Mouse (Mus musculus) ovary, adult 18-20 months (tissue): ENCODE results near the gene Klhdc9.
"Not testable (repeated sequence)": the region's sequence is repeated elsewhere in the genome, so short reads cannot be mapped to it uniquely, and the experiment has no call there.

ENCODE experiments used
- DNase-seq: peaks from one replicate; pipeline ENCODE4 v3.0.0; 2022; ENCODE audit warnings: low spot score, mixed read lengths

Gene Klhdc9

GRCm38 (mm10) chr1:171355812-171356340 lies 4.7 kb downstream of the Klhdc9 start:
- DNase-seq = no peak

GRCm38 (mm10) chr1:171349210-171349609 lies 11.4 kb downstream of the Klhdc9 start:
- no peak for DNase-seq

DNA sequence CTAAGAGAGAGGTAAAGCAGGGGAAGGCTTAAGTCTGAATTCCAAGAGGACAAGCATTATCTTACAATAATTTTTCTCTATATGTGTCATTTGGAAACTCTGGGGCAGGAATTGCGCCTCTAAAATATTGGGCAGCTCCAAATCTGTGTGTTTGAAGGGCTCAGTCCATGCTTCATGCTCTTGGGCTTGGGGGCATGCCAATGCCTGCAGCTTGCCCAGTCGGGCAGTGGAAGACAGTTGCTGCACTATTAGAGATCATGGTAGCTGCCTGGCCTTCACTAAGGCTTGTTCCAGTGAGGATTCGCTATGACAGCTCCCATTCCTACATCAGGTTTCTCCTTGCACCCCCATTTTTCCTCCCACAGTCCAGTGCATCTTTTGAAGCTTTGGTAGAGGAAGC lies 11.9 kb downstream of the Klhdc9 start:
- no peak for DNase-seq

DNA sequence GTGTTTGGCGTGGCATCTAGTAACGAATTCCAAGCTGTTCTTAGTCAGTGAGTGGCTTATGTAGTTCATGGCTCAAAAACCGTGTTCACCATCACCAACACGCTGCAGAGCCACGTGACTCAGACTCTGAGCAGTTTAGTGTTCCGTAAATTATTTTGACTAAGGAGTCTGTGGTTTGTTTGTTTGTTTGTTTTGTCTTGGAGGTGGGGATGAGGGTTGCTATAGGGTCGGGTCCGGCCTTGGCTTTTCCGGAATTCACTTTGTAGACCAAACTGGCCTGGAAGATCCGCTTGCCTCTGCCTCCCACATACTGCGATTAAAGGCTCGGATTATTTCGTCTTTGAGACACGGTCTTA lies 14.5 kb downstream of the Klhdc9 start:
- DNase-seq = no peak

GRCm38 (mm10) chr1:171345225-171346094 lies 15.1 kb downstream of the Klhdc9 start, which contains the start of the genes Nit1 and Pfdn2:
Gene Nit1 (minus strand): TSS chr1:171345646.
Gene Pfdn2 (plus strand): TSS chr1:171345670.
- DNase-seq = peak; percentile 85

- DNase-seq = no peak
Measured at GRCm38 (mm10) chr1:171344715-171345114, 15.9 kb downstream of the Klhdc9 start.

GRCm38 (mm10) chr1:171343922-171344677 lies 16.5 kb downstream of the Klhdc9 start:
- DNase-seq = no peak

GRCm38 (mm10) chr1:171342262-171343207 lies 18.1 kb downstream of the Klhdc9 start:
- DNase-seq = no peak

DNA sequence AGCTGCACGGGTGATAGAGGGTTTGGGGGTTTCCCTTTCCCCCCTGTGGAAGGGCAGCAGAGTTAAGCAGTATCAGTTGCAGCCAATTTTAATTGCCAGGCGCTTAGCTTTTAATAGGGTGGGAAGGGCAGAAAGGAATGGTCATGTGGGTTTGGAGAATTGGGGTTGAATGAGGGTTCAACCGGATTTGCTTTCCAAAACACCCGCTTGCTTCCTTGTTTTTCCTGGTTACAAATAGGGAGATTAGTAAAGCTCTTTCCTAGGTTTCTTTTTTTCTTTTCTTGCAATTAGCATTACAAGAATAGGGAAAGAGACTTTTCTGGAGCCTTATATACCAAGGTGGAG lies 30.4 kb downstream of the Klhdc9 start:
- no peak for DNase-seq

GRCm38 (mm10) chr1:171329433-171330215 lies 31.0 kb downstream of the Klhdc9 start:
- DNase-seq = no peak

DNA sequence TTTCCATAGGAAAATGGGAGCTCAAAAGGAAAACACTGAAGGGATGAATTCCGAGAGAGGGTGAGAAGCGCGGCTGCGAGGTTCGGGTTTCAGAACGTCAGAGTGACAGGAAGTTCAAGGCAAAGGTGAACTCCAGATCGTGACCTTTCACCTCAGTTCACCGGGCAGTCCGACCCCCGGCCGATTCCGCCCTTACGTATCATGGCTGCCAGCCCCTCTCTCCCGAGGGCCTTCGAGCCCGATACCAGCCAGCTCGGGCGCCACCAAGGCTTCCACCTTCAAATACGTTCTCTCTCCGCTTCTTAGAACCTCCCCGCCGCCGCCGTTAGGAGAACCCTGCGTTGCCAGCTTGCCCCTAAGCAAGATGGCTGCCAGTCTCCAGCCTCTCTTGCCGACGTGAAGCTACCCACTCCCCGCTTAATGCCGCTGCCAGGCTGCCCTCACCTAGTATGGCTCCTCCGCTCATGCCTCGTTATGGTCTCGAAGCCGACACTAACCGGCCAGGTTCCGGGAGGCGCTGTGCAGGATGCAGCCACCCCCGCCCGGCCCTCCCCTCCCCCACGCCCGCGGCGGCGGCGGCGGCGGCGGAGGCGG lies 31.7 kb downstream of the Klhdc9 start, which contains the start of gene Dedd:
Gene Dedd, plus strand, starts transcription at position 307 of the 594 bp plus-strand sequence.
- peak; percentile 94 for DNase-seq

GRCm38 (mm10) chr1:171328244-171328643 lies 32.4 kb downstream of the Klhdc9 start:
- no peak for DNase-seq

DNA sequence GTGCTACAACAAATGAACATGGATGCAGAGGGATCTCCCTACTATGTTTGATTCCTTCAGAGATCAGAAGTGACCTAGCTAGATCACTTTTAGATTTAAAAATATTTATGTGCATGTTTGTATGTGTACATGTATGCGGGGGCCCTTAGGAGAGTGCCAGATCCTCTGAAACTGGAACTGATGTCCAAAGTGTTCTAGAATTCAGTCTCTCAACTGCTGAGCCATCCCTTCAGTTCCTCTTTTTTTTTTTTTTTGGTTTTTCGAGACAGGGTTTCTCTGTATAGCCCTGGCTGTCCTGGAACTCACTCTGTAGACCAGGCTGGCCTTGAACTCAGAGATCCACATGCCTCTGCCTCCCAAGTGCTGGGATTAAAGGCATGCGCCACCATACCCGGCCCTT lies 34.0 kb downstream of the Klhdc9 start:
- not testable (repeated sequence) for DNase-seq

DNA sequence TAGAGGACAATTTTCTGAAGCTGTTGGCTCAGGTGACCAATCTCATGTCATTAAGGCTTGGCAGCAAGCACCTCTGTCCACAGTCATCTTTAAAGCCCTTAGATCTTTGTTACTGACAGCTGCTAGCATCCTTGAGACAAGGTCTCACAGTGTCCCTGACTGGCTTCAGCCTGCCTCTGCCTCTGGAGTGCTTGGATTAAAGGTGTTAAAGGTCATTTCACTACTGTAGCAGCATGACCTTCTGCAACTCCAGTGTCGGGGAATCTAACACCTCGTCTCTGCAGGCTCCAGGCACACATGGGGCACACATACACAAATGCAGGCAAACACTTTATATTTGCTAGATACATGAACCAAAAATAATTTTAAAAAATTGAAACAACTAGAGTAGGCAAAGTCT lies 35.0 kb downstream of the Klhdc9 start:
- DNase-seq = no peak

- no peak for DNase-seq
Measured at GRCm38 (mm10) chr1:171322012-171322411, 38.6 kb downstream of the Klhdc9 start.

- no peak for DNase-seq
Measured at GRCm38 (mm10) chr1:171321415-171321814, 39.2 kb downstream of the Klhdc9 start.

- no peak for DNase-seq
Measured at GRCm38 (mm10) chr1:171320151-171320550, 40.4 kb downstream of the Klhdc9 start.

DNA sequence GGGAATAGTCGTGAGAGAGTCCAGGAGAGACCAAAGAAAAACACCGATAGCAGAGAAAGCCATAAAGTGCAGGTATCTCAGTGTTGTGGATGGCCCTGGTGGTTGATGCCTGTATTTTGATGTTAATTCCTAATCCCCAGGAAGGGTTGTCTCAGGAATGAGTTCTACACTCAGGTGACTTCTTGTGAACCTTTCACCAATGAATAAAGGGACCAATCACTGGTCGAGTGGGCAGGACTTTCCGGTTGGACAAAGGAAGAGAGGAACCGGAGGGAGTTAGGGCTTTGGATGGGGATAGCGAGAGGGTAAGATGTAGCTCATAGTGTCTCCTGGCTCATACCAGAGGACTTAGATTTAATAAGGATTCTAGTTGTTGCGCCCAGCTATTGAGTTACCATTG lies 40.9 kb downstream of the Klhdc9 start:
- no peak for DNase-seq

DNA sequence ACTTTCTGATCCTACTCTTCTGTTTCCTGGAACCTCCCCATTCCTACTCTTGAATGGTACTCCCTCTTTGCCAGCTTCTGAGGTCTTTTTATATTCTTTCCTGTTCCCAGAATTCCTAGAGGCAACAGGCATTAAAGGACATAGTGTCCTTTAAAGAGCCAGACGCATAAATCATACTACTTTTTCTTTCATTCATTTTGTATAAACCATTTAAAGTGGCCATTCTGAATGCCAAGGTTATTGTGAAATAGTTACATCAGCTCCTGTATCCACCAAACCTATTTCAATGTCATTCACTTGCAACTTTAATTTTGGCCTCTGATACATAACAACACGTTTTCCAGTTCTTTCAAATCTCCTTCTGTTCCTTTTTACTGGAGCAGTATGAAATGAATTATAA lies 51.3 kb downstream of the Klhdc9 start:
- DNase-seq = no peak
